Mouse (Mus musculus) kidney, postnatal 4 days (tissue): ENCODE results near the gene 2310007B03Rik.

Experiments
- DNase-seq, 2 experiments: peaks; one replicate each; pipeline ENCODE4 v3.0.0; 2021; ENCODE audit warnings: mixed read lengths in 2 of 2

The 2310007B03Rik gene

GRCm38 (mm10) chr1:93101571-93102061 is 59.1 kb downstream of the 2310007B03Rik start, which contains the start of gene Kif1a:
TSS of gene Kif1a (minus strand) at chr1:93101951.
- peak; percentile 51 to 62 for DNase-seq
